Mouse (Mus musculus) MN1 (cell line): ENCODE results near the gene Hivep2.
A peak's percentile ranks its signal among the peaks of the same experiment; 100 is the strongest.

Experiments
- DNase-seq: peaks from one replicate; pipeline ENCODE4 v3.0.0-alpha.2; 2016; ENCODE audit warnings: low spot score

The Hivep2 gene

DNA sequence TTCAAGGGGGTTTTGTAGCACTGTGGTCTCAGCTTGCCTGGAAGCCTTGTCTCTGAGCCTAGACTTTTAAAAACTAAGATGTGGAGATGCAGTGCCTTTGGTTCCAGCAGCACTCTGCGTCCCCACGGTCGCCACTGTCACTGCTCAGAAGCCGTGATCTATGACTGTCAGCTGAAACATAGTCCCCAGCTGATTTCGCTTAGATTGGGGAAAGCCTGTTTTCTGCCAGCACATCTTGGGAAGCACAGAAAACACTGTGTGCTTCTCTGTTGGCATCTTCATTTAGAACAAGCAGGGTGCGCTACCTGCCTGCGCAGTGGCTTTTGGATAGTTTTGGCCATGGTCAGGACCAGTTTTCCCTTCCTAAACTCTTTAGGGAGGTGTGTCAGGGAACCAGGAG lies 59.1 kb downstream of the Hivep2 start:
- DNase-seq, result no peak

DNA sequence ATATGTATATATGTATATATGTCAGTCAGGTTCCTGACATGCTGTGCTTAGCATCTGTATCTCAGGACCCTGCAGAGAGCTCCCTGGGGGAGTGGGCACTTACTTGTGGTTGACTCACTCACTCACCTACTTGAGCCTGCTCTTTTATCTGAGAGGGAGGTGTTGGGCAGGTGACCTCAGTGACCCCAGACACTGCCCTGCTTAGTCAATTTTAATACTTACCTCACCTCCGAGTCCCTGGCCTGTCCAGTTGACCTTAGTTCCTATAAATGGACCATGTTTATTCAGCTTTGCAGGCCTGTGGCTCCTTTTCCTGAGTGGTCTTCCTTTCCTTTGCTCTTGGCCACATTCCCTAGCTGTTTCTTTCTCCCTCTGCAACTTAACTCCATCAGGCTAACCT lies 61.9 kb downstream of the Hivep2 start:
- no peak for DNase-seq

DNA sequence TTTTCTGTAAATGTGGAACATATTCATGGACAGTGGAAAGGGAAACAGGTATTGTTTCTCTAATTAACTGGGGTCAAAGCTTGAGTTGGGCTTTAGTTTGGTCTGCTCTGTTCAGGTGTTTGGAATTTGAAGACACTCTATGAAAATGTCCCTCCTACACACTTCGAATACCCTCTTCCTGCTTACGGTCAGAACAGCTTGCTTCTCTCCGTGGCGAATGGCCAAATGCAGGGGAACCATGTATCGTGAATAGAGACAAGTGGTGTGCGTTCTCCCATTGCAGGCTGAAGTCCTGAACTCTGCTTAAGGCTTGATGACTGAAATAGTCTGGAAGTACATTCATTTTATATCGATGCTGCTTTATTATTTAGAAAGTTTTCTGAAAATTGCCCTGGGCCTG lies 63.1 kb downstream of the Hivep2 start:
- no peak for DNase-seq

DNA sequence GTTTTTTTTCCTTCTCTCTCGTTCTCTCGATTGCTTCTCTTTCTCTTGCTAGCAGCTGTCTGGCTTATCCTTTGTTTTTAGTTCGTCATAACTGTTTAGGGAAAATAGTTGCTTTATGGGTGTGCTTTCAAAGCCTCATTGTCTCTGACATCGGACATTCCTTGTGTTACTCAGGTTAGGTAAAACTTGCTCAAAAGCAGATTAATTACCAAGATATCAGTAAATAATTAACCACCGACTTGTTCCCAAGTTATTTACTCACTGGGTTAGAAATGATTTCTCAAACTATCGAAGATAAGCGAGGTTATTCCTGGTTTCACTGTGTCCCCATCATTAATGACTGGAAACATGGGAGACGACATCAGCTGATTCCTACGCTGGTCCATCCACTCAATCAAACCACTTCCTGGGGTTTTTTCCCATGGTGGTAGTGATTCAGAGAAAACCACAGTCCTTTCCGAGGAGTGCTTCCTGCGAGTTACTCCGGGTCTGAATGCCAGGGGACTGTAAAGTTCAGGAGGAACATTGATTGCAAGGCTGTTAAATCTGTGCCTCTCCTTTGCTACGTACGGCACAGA lies 64.7 kb downstream of the Hivep2 start:
- no peak for DNase-seq

DNA sequence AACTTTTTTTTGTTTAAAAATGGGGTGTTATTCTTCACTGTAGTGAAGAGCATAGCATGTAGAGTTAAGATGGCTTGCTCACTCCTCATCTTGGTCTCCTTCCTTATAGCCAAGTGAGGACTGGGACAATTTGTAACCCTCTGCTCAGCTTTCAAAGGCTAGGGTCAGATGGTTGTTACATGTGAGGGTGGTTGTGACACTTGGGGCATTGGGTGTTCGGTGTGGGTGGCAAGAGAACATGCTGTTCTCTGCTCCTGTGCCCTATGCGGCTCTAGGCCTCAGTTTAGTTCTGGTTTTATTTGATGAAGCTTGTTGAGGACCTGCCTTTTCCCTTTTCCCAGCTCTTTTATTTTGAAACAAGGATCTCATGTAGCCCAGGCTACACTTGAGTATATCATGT lies 66.7 kb downstream of the Hivep2 start:
- DNase-seq, result no peak

DNA sequence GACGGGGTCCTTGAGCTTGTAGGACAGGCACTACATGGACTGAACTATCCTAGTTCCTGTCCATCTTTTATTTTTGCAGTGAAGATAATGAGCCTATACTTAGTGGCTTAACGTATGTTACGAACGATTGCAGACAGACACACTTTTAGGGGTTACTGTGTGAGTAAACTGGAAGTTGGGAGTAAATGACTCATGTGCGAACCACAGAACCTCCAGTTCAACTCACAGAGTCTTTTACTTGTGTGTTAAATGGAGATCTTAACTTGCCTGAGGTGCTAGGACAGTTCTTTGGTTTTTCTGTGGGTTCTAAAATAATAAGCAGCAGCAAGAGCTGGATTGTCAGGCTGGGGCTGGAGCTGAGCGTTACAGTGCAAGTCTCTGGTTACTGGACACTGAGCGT lies 68.2 kb downstream of the Hivep2 start:
- no peak for DNase-seq

DNA sequence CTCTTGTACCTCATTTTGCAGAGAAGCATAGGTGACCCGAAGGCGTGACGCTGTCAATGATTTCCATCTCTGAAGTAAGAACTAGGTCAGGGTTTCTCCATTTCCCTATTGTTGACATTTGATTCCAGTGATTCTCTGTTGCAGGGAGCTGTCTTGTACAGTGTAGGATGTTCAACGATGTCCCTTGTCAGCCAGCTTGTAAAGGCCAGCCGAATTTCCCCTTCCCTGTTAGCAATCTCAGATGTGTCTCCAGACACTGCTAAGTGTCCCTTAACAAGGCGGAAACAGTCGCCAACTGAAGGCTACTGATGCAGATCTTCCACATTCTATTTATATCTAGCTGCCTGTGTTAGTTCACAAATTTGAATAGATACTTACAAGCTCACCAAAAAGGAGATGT lies 68.9 kb downstream of the Hivep2 start:
- no peak for DNase-seq

DNA sequence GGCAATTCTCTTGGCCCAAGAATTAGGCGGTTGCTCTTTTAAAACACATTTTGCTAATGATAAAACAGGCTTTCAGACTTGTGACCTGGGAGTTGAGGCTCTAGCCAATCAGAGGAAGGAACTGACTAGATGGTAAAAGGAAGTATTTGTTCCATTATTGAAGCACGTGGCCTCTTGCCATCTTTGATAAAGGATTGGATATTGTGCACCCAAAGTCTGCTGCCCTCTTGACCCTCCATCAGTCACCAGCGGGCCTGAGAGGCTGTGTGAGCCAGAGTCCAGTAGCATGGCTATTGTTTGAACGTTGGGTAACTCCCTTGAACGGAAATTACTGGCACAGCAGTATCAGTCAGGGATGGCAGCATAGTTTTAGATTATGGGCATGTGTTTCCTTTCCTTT lies 69.7 kb downstream of the Hivep2 start:
- no peak for DNase-seq

DNA sequence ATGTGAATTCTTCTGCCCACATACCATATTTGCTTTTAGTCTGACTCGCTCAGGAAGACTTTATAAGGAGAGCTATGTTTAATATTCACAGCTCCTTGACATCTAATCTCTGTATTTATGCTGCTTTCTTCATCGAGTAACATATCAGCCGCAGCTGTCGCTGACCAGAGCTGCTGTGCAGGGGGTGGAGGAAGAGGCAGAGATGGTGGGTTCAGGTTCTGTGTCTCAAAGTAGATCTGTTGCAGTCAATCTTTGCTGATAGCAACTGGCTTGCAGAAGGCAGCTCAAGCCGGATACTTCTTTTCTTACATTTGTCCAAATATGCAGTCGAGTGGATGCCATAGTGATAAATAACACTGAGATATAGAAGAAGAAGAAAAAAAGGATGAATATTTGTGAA lies 70.6 kb downstream of the Hivep2 start:
- no peak for DNase-seq

DNA sequence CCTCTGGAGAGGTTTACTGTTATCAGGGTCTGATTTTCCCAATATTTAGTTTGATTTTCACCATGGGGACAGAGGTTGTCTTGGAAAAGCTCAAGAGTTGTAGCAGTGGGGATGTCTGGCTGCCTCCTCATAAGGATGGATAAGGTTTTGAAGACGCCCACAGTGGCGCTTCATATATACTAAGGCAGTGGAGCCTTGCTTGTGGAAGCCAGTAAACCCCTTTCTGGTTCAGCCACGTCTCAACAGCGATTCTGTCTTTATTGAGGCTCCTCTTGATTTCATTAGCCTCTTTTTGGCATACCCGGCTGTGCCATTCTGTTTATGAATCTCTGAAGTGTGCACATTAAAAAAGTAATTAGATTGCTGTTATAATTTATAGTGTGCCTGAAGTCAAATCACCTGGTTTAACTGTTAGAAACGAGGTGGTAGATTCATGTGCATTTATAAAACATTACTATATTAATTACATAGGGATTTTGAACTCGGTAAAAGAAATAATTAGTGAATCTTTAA lies 72.2 kb downstream of the Hivep2 start:
- no peak for DNase-seq

DNA sequence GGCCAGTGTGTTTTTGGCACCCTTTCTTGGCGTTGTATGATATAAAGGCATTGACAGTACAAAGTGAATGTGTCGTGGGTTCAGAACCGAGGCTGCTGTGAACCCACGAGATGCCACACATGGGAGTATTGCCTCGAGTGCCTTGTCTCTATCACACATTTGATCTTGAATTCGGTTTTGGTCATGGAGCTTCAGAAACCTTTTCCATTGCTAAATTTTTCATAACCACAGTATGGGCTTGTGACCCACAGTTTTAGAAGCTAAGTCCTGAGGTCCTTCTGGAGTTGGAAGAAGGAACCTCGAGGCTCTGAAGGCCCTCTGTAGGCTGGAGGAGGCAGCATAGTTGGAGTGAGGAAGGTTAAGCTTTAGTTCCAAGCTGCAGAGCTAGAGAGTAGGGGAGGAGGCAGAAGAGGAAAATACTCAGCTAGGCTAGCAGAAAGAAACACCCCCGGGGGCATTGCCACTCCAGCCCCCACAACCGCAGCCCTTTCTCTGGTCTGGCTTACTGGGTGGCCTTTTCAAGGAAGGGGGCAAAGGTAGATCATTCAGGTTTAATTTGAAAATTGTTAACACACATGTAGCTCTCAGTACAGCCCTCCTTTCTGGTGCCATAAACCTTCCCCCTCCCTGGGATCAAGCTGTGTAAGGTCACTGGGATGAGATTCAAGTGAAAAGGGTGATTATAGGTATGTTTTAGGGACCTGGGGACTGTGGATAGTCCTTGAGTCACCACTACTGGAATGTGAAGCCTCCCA lies 75.0 kb downstream of the Hivep2 start:
- DNase-seq, result no peak

DNA sequence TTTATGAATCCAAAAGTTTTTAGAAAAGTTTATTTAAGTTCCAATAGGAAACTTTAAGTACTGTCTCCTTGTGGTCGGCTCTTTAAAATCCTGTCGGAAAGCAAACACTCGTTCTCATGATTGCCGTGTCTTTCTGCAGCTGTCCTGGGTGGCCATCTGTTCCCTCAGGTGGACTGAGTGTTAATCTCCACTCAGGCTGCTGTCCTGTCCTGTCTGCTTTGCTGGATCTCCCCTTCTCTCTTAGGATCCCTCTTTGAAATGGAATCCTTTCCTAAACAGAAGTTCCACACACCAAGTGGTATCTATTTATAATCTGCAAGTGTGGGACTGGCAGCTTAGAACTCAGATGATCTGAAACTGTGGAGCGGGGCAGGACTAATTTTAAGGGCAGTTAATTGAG lies 75.7 kb downstream of the Hivep2 start:
- DNase-seq, result no peak

DNA sequence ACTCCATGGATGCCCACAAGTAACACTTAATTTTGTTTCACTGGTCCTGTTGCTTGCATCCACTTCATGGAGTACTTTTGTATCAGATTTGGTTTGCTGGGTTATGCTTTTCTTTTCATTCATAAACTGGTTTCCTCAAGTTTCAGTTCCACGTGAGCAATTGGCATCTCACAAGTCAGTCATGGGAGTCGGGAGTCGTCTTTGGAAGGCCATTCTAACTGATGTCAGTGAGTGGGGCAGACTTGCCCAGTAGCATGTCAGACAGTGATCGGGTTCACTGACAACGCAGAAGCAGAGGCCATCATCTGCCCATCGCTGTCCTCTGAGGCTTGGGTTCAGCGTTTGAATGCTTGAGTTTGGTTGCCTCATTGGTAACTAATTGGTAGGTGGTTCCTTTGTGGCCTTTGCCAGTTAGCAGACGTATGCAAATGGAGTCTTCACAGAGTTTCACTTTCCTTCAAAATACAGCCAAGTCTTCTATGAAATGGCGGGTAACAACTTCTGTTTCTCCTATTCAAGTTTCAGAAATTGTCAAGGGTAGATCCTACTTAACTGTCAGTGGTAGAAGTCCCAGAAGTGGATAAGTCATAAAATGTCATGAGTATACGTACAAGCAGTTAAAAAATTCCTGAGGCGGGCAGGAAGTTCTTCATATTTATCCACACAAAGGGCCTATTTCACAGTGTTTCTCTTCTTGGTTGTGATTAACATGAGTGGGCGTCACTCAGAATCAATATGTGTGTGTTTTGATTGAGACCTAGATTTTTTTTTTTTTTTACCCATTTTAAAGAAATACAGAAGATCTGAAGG lies 76.9 kb downstream of the Hivep2 start:
- no peak for DNase-seq

DNA sequence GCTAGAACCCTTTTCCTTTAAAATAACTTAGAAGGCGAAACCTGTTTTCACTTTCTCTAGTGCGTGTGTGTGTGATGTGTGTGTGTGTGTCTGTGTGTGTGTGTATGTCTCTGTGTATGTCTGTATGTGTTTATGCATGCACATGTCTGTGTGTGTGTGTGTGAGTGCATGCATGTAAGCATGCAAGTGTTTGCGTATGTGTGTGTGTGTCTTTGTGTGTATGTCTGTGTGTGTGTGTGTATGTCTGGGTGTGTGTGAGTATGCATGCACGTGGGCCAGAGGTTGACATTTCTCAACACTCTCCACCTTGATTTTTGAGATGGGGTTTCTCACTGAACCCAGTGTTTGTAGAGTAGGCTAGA lies 77.5 kb downstream of the Hivep2 start:
- DNase-seq, result no peak

DNA sequence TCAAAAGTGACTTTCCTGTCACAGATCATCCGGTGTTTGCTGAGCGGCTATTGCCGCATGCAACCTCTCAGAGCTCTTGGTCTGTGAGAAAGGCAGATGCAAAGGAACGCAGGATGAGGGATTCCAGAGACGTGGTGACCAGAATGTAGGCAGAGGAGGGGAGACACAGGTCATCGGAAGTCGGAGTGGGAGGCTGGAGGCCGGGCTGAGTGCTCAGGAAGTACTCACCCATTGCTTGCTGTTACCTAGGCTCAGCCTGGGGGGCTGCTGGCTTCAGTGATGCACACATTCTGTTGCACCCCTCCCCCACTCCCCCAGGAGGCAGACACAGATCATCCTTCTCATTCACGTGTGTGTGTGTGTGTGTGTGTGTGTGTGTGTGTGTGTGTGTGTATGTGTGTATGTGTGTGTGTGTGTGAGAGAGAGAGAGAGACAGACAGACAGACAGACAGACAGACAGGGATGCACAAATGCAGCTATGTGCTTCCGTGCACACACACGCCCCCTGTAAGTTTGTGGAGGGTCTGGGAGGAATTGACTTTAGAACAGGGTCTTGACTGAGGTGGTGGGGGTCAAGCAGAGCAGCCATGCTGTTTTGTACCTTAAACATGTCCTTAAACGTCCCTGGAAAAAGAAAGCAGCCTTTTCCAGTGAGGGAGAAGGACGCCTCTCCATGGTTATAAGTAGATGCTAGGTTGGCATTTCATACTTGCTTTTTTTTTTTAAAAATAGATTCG lies 78.3 kb downstream of the Hivep2 start:
- no peak for DNase-seq

DNA sequence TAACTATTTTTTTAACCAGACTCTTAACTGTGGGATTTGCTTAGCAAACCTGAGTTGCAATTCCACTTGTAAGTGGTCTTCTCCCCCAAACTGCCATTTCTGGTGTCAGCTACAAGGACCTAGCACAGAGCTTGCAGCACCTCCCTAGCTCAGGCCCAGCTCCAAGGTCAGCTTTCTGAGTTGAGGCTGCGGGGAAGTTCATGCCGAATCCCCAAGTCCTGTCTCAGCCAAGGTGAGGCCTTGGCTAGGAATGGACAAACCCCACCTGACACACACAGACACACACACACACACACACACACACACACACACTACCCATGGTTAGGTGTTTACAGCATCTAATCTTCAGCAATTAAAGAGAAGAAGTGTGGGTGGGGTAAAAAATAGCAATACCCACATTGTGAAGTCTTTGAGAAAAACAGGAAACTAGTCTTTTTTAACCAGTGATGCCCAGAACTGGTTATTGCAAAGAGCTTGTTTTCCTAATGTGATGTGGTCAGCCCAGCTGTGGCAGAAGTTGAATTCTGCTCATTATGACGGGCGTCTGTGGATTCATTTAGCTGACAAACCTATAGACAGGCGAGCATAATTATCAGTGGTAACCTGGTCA lies 79.0 kb downstream of the Hivep2 start:
- DNase-seq, result no peak

DNA sequence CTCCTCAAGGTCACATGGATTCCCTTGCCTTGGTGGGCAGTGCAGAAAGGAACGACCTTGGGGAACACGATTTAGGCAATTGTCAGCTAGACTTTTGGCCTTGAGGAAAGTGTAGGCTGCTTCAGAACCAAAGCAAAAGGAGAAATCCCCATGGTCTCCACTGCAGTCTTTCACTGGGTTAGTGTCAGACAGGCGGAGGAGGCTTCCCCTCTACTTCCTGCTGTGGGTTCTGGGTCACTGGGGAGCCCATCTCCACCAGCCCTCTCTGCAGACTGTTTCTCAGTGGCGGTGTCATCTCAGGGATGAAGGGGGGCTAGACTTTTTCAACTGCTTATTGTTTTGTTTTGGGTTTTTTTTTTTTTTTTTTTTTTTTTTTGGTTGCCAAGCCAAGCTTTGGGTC lies 79.9 kb downstream of the Hivep2 start:
- DNase-seq, result no peak

DNA sequence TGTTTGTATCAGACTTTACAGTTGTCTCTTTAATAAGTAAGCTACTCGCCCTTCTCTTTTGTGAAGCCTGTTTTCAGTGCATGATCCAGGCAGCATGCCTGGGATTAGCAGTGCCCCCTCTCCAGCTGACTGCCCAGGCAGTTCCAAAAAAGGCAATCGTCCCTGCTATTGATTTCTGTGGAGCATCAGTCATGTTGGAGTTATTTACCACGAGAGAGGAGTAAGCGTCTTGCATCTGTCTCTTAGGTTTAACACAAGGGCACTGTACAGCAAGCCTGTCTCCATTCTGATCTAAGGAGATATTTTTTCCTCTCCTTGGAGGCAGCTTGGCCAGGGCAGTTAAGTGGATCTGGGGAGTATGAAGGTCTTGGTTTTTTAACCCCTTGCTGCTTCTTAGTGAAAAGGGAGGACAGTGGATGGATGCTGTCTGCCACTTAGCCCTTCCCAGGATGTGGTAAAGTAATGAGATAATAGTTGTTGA lies 80.3 kb downstream of the Hivep2 start:
- DNase-seq, result peak; percentile 36

DNA sequence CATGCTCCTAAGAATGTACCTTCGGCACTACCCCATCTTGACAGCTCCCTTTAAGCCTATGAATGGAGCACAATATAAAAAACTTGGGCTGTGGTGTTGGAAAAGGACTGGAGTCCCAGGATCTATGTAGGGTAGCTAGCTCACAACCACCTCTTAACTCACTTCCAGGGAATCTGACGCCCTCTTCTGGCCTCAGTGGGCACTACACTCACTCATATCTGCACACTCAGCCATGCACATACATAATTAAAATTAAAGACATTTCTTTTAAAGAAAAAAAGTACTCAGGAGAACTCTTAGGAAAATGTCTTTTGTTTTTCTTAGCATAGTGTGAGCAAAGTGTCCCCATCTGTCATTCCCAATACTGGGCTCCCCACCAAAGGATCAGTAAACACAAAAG lies 81.1 kb downstream of the Hivep2 start:
- DNase-seq, result peak; percentile 28

DNA sequence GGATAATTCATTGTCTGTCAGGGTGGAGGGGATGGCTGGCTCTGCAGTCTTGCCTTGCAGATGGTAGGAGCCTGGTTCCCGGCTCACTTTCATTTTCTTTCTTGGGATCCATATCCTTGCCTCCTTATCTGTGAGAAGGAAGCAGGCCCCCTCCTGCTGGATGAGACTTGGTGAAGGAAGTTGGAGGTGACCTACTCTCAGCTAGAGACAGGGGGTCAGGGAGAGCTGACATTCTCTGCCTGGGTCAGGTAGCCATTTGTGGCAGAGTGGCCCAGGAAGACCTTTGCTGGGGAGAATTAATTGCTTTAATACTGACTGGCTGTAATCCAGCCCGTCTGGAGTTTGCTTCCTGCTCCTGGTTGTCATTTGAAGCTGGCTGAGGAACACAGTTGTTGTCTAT lies 81.8 kb downstream of the Hivep2 start:
- peak; percentile 55 for DNase-seq

DNA sequence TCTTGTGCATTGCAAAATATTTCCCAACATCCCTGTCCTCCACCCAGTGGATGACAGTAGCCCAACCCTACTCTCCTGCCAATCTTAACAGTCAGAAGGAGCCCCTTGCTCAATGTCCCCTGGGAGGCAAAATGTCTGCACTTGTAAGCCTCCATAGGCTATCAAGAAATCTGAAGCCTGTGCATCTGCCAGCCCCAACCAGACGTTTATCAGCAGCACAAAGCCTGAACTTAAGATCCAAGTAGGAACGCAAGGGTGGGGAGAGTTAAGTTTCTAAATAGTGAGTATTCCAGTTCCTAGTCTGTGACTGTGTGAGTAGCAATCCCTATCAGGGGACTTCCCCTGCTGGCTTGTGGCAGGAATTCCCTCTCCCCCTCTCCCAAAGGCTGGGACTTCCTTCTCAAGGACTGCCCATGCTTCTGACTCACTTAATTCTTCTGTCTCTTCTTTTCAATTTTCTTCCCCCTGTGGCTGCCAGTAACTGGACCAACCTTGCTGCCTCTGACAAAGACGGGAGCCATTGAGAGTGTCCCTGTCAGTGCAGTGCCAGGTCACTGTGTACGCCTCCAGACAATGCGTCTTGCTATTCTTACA lies 82.5 kb downstream of the Hivep2 start:
- peak; percentile 67 for DNase-seq
